Mouse (Mus musculus) limb, embryonic 15.5 days (tissue): ENCODE measurements around the gene Duoxa2. TPM values are rescaled to one million over a fixed set of nuclear protein-coding genes. Genes with fewer than 3 reads are reported as not detected.
A peak's percentile ranks its signal among the peaks of the same experiment; 100 is the strongest.
"Not testable (repeated sequence)": the region's sequence is repeated elsewhere in the genome, so short reads cannot be mapped to it uniquely, and the experiment has no call there.

ENCODE experiments used
- ATAC-seq: fragments of 200-750 bp; cut with Nextera tagmentation; 2 replicates; pipeline ENCODE4 v1.8.0; 2017; ENCODE audit warnings: low read depth, moderate TSS enrichment; ENCODE audit not compliant: insufficient number of reproducible peaks, low FRiP score, low TSS enrichment
- H3K27ac ChIP-seq: fragments of 300-500 bp; sonication (generic); 2 replicates; pipeline ENCODE4 v1.5.1; 2015; ENCODE audit warnings: moderate library complexity, mild to moderate bottlenecking, inconsistent platforms
- H3K27me3 ChIP-seq: fragments of 300-500 bp; sonication (generic); 2 replicates; pipeline ENCODE4 v1.6.1; 2015; ENCODE audit warnings: inconsistent platforms
- H3K36me3 ChIP-seq: fragments of 300-500 bp; sonication (generic); 2 replicates; pipeline ENCODE4 v1.6.1; 2015; ENCODE audit warnings: inconsistent platforms
- H3K4me1 ChIP-seq: fragments of 300-500 bp; sonication (generic); 2 replicates; pipeline ENCODE4 v1.6.1; 2015; ENCODE audit warnings: inconsistent platforms
- H3K4me2 ChIP-seq: fragments of 300-500 bp; sonication (generic); 2 replicates; pipeline ENCODE4 v1.6.1; 2015; ENCODE audit warnings: mild to moderate bottlenecking, inconsistent platforms
- H3K4me3 ChIP-seq: fragments of 300-500 bp; sonication (generic); 2 replicates; pipeline ENCODE4 v1.5.1; 2015; ENCODE audit warnings: mild to moderate bottlenecking, inconsistent platforms
- H3K9ac ChIP-seq: fragments of 300-500 bp; sonication (generic); 2 replicates; pipeline ENCODE4 v1.6.1; 2015; ENCODE audit warnings: inconsistent platforms
- H3K9me3 ChIP-seq: fragments of 300-500 bp; sonication (generic); 2 replicates; pipeline ENCODE4 v1.6.1; 2016; ENCODE audit warnings: inconsistent platforms
- WGBS: fragments of 180-500 bp; shearing (Covaris S2); methylation state at CpG from one replicate; pipeline ENCODE4 v1.1.7; 2015; 5-methylcytosine and 5-hydroxymethylcytosine counted together
- polyA plus RNA-seq: library from polyadenylated mRNA; unstranded; fragments of >200 nt; fragmentation: Nextera tagmentation; extraction: Ambion mirVana; gene quantifications from 2 replicates; pipeline ENCODE4 v1.2.1, GENCODE M21; 2015

The Duoxa2 gene
- polyA plus RNA-seq, 1 experiment from 2014 or later = 0.28 TPM

- H3K27me3 ChIP-seq = no peaks in the 10 kb centered on the region
- no peak overlapping the region for H3K4me3 ChIP-seq
- H3K4me2 ChIP-seq = no peak overlapping the region
- H3K9ac ChIP-seq = no peak overlapping the region
- H3K9me3 ChIP-seq = no peaks in the 10 kb centered on the region
- no peaks in the 10 kb centered on the region for H3K36me3 ChIP-seq
- WGBS = 63% methylated on average over 6 of the region's 6 CpGs
- H3K4me1 ChIP-seq = peaks cover 23% of the 10 kb centered on the region
- H3K27ac ChIP-seq = peak overlapping the region; percentile 23; the same call in 1 of the 2 replicates
- no peak for ATAC-seq
Measured at GRCm38 (mm10) chr2:122345106-122345893, 46.6 kb downstream of the Duoxa2 start.

GRCm38 (mm10) chr2:122346164-122346563 is 47.5 kb downstream of the Duoxa2 start:
- WGBS = 82% methylated on average over 6 of the region's 6 CpGs
- not testable (repeated sequence) for H3K9ac ChIP-seq
- peak overlapping the region; percentile 62; the same call in 1 of the 2 replicates for H3K27ac ChIP-seq

GRCm38 (mm10) chr2:122347257-122347656 is 48.6 kb downstream of the Duoxa2 start:
- peaks cover 32% of the 10 kb centered on the region for H3K4me1 ChIP-seq
- ATAC-seq = no peak
- no peaks in the 10 kb centered on the region for H3K27me3 ChIP-seq
- no peak overlapping the region for H3K27ac ChIP-seq
- 89% methylated on average over 3 of the region's 3 CpGs for WGBS
- H3K36me3 ChIP-seq = 0 out of 2 replicates have a peak, but pooled peaks cover 2% of the 10 kb centered on the region
- no peaks in the 10 kb centered on the region for H3K9me3 ChIP-seq
- H3K4me2 ChIP-seq = no peak overlapping the region
- H3K9ac ChIP-seq = no peak overlapping the region
- H3K4me3 ChIP-seq = no peak overlapping the region

More at GRCm38 (mm10) chr2:122346164-122346563, 47.5 kb downstream of the Duoxa2 start:
- not testable (repeated sequence) for ATAC-seq, H3K27me3 ChIP-seq, H3K9me3 ChIP-seq, H3K4me3 ChIP-seq, H3K4me2 ChIP-seq, H3K36me3 ChIP-seq
- H3K4me1 ChIP-seq = peaks cover 23% of the 10 kb centered on the region

- peaks cover 13% of the 10 kb centered on the region for H3K36me3 ChIP-seq
Measured at GRCm38 (mm10) chr2:122348531-122349131, 49.9 kb downstream of the Duoxa2 start.

GRCm38 (mm10) chr2:122349136-122349785 is 50.6 kb downstream of the Duoxa2 start:
- Histone ChIP-seq H3K9me3 (no peaks in the 10 kb centered on the region), H3K4me1 (peaks cover 33% of the 10 kb centered on the region), H3K4me2 (peak overlapping the region; percentile 69), H3K4me3 (peak overlapping the region; percentile 61), H3K36me3 (peaks cover 19% of the 10 kb centered on the region), H3K27me3 (no peaks in the 10 kb centered on the region), H3K27ac (peak overlapping the region; percentile 99), H3K9ac (peak overlapping the region; percentile 68)
- 13% methylated on average over 14 of the region's 14 CpGs for WGBS
- ATAC-seq = peak; percentile 9; the same call in 1 of the 2 replicates

More at GRCm38 (mm10) chr2:122348531-122349131, 49.9 kb downstream of the Duoxa2 start:
- Histone ChIP-seq H3K27ac (peak overlapping the region; percentile 99), H3K4me3 (peak overlapping the region; percentile 61), H3K4me1 (peaks cover 33% of the 10 kb centered on the region), H3K27me3 (no peaks in the 10 kb centered on the region), H3K9me3 (no peaks in the 10 kb centered on the region), H3K9ac (peak overlapping the region; percentile 68), H3K4me2 (peak overlapping the region; percentile 69)
- ATAC-seq = peak; percentile 82
- under 1% methylated on average over 63 of the region's 63 CpGs for WGBS

- Histone ChIP-seq H3K9me3 (no peaks in the 10 kb centered on the region), H3K27me3 (no peaks in the 10 kb centered on the region), H3K4me3 (no peak overlapping the region), H3K9ac (no peak overlapping the region), H3K4me2 (no peak overlapping the region), H3K4me1 (peaks cover 28% of the 10 kb centered on the region), H3K27ac (peak overlapping the region; percentile 52), H3K36me3 (peaks cover 30% of the 10 kb centered on the region)
- WGBS = 55% methylated on average over 5 of the region's 5 CpGs
- ATAC-seq = no peak
Measured at GRCm38 (mm10) chr2:122351156-122351930, 52.6 kb downstream of the Duoxa2 start.

GRCm38 (mm10) chr2:122351931-122352329 is 53.2 kb downstream of the Duoxa2 start:
- ATAC-seq = no peak
- peaks cover 28% of the 10 kb centered on the region for H3K4me1 ChIP-seq
- peaks cover 36% of the 10 kb centered on the region for H3K36me3 ChIP-seq
- no peak overlapping the region for H3K4me3 ChIP-seq
- no peaks in the 10 kb centered on the region for H3K27me3 ChIP-seq
- H3K4me2 ChIP-seq = no peak overlapping the region
- H3K27ac ChIP-seq = peak overlapping the region; percentile 52
- 46% methylated on average over 4 of the region's 4 CpGs for WGBS
- H3K9ac ChIP-seq = no peak overlapping the region
- no peaks in the 10 kb centered on the region for H3K9me3 ChIP-seq

Other genes starting within 250 kb of the Duoxa2 start
- gene Spg11, start 180.5 kb upstream of the Duoxa2 start, polyA plus RNA-seq = 7.3 and 7.5 TPM in 2 replicates
- gene B2m, start 151.2 kb upstream of the Duoxa2 start, polyA plus RNA-seq = 344 and 349 TPM in 2 replicates
- 0.10 TPM in 1 of 2 replicates, not detected in the other for gene Trim69, start 138.2 kb upstream of the Duoxa2 start, polyA plus RNA-seq
- gene Patl2, start 112.7 kb upstream of the Duoxa2 start, polyA plus RNA-seq = not detected in 2 replicates
- not detected in 2 replicates for gene Terb2, start 112.6 kb upstream of the Duoxa2 start, polyA plus RNA-seq
- gene Sord, start 64.2 kb upstream of the Duoxa2 start, polyA plus RNA-seq = 28.2 and 29.0 TPM in 2 replicates
- gene Duox2, start 451 bp upstream of the Duoxa2 start, polyA plus RNA-seq = 0.05 and 0.13 TPM in 2 replicates
- gene Duoxa1, start 14.8 kb downstream of the Duoxa2 start, polyA plus RNA-seq = 12.4 and 14.5 TPM in 2 replicates
- gene Duox1, start 16.8 kb downstream of the Duoxa2 start, polyA plus RNA-seq = 2.5 and 2.7 TPM in 2 replicates
- gene Shf, start 70.3 kb downstream of the Duoxa2 start, polyA plus RNA-seq = 3.5 and 4.3 TPM in 2 replicates
- gene Slc28a2, start 127.6 kb downstream of the Duoxa2 start, polyA plus RNA-seq = 0.73 and 1.5 TPM in 2 replicates
- not detected in 2 replicates for gene Gm14085, start 186.0 kb downstream of the Duoxa2 start, polyA plus RNA-seq